Mouse (Mus musculus): Measurements from ENCODE around the gene Tdrd12. TPM values are rescaled to one million over a fixed set of nuclear protein-coding genes. Genes with fewer than 3 reads are reported as not detected.
"Not testable (repeated sequence)": the region's sequence is repeated elsewhere in the genome, so short reads cannot be mapped to it uniquely, and the experiment has no call there.

Gene Tdrd12
- total RNA-seq, 2 experiments from 2014 or later = not detected

GRCm38 (mm10) chr7:35535750-35536512, 1.6 kb downstream of the Tdrd12 start:
- Histone ChIP-seq H3K27ac (no peak overlapping the region), H3K4me3 (no peak overlapping the region)
- TF ChIP-seq CTCF (IDR thresholded peaks at IDR 0.05) = no peak
- no peak for DNase-seq
- intact Hi-C loops (cut with DNase I) = no loop called here

- intact Hi-C loops (cut with DNase I); DNase-seq; H3K4me3 ChIP-seq; H3K27ac ChIP-seq: not testable (repeated sequence)
Measured at GRCm38 (mm10) chr7:35530544-35530943, 7.0 kb downstream of the Tdrd12 start.

- H3K4me3 ChIP-seq = no peak overlapping the region
- H3K27ac ChIP-seq = no peak overlapping the region
- TF ChIP-seq CTCF (IDR thresholded peaks at IDR 0.05) = no peak
- intact Hi-C loops (cut with DNase I) = no loop called here
- no peak for DNase-seq
Measured at GRCm38 (mm10) chr7:35530026-35530425, 7.5 kb downstream of the Tdrd12 start.

- intact Hi-C loops (cut with DNase I) = no loop called here
- no peak for DNase-seq
- H3K4me3 ChIP-seq = no peak overlapping the region
- no peak for TF ChIP-seq CTCF (IDR thresholded peaks at IDR 0.05)
- H3K27ac ChIP-seq = no peak overlapping the region
Measured at GRCm38 (mm10) chr7:35526795-35527194, 10.8 kb downstream of the Tdrd12 start.

GRCm38 (mm10) chr7:35501995-35502394, 35.5 kb downstream of the Tdrd12 start:
- peak; percentile 12; the same call in 1 of the 2 replicates for TF ChIP-seq CTCF (IDR thresholded peaks at IDR 0.05)
- H3K27ac ChIP-seq = no peak overlapping the region
- H3K4me3 ChIP-seq = no peak overlapping the region
- intact Hi-C loops (cut with DNase I) = no loop called here
- no peak for DNase-seq

- TF ChIP-seq CTCF (IDR thresholded peaks at IDR 0.05) = no peak
- intact Hi-C loops (cut with DNase I) = no loop called here
- DNase-seq = no peak
- Histone ChIP-seq H3K4me3 (no peak overlapping the region), H3K27ac (no peak overlapping the region)
Measured at GRCm38 (mm10) chr7:35497516-35497915, 40.0 kb downstream of the Tdrd12 start.

GRCm38 (mm10) chr7:35491005-35491404, 46.5 kb downstream of the Tdrd12 start:
- no peak overlapping the region for H3K4me3 ChIP-seq
- intact Hi-C loops (cut with DNase I) = no loop called here
- no peak for DNase-seq
- TF ChIP-seq CTCF (IDR thresholded peaks at IDR 0.05) = no peak
- no peak overlapping the region for H3K27ac ChIP-seq

GRCm38 (mm10) chr7:35490186-35490585, 47.4 kb downstream of the Tdrd12 start:
- no peak overlapping the region for H3K27ac ChIP-seq
- intact Hi-C loops (cut with DNase I) = no loop called here
- H3K4me3 ChIP-seq = no peak overlapping the region
- no peak for TF ChIP-seq CTCF (IDR thresholded peaks at IDR 0.05)
- no peak for DNase-seq

- no peak for DNase-seq
- no peak overlapping the region for H3K27ac ChIP-seq
- intact Hi-C loops (cut with DNase I) = no loop called here
- H3K4me3 ChIP-seq = no peak overlapping the region
- no peak for TF ChIP-seq CTCF (IDR thresholded peaks at IDR 0.05)
Measured at GRCm38 (mm10) chr7:35486553-35486952, 51.0 kb downstream of the Tdrd12 start.

GRCm38 (mm10) chr7:35485126-35485525, 52.4 kb downstream of the Tdrd12 start:
- intact Hi-C loops (cut with DNase I) = no loop called here

GRCm38 (mm10) chr7:35476457-35476856, 61.1 kb downstream of the Tdrd12 start:
- no peak for DNase-seq
- no peak overlapping the region for H3K4me3 ChIP-seq
- no peak for TF ChIP-seq CTCF (IDR thresholded peaks at IDR 0.05)
- H3K27ac ChIP-seq = no peak overlapping the region
- intact Hi-C loops (cut with DNase I) = no loop called here

More at GRCm38 (mm10) chr7:35485126-35485525, 52.4 kb downstream of the Tdrd12 start:
- DNase-seq = no peak
- TF ChIP-seq CTCF (IDR thresholded peaks at IDR 0.05) = no peak
- H3K27ac ChIP-seq = no peak overlapping the region
- H3K4me3 ChIP-seq = no peak overlapping the region

- no peak for DNase-seq
- no peak for TF ChIP-seq CTCF (IDR thresholded peaks at IDR 0.05)
- Histone ChIP-seq H3K4me3 (no peak overlapping the region), H3K27ac (no peak overlapping the region)
- intact Hi-C loops (cut with DNase I) = no loop called here
Measured at GRCm38 (mm10) chr7:35470794-35471193, 66.8 kb downstream of the Tdrd12 start.

GRCm38 (mm10) chr7:35467856-35468255, 69.7 kb downstream of the Tdrd12 start:
- H3K4me3 ChIP-seq = no peak overlapping the region
- no peak for TF ChIP-seq CTCF (IDR thresholded peaks at IDR 0.05)
- DNase-seq = no peak
- H3K27ac ChIP-seq = no peak overlapping the region
- intact Hi-C loops (cut with DNase I) = no loop called here

GRCm38 (mm10) chr7:35465027-35465426, 72.5 kb downstream of the Tdrd12 start:
- DNase-seq = no peak
- Histone ChIP-seq H3K4me3 (no peak overlapping the region), H3K27ac (no peak overlapping the region)
- TF ChIP-seq CTCF (IDR thresholded peaks at IDR 0.05) = no peak
- intact Hi-C loops (cut with DNase I) = no loop called here

Measured in gastrocnemius, adult 2 months (tissue).